Mouse (Mus musculus) liver, adult 2 months (tissue): ENCODE results near the gene Chmp2a. TPM values are rescaled to one million over a fixed set of nuclear protein-coding genes. Genes with fewer than 3 reads are reported as not detected.

Experiments used
- DNase-seq: peaks from one replicate; pipeline ENCODE4 v3.0.0-alpha.2; 2011; ENCODE audit warnings: low read depth, low spot score; ENCODE audit errors: extremely low read depth
- H3K27ac ChIP-seq: fragments of 200-500 bp; replicated peaks from 2 replicates; pipeline ENCODE4 v1.5.1; 2012; ENCODE audit warnings: low read depth, mild to moderate bottlenecking, control low read depth, inconsistent platforms, low read length; ENCODE audit not compliant: insufficient read depth
- H3K27me3 ChIP-seq: fragments of 200-500 bp; 2 replicates; pipeline ENCODE4 v1.6.1; 2012; ENCODE audit warnings: mild to moderate bottlenecking, moderate library complexity, low read length, inconsistent platforms; ENCODE audit not compliant: control insufficient read depth, insufficient read depth
- H3K36me3 ChIP-seq: fragments of 200-500 bp; 2 replicates; pipeline ENCODE4 v1.6.1; 2012; ENCODE audit warnings: low read length, inconsistent platforms; ENCODE audit not compliant: control insufficient read depth, insufficient read depth
- H3K4me1 ChIP-seq: fragments of 200-500 bp; 2 replicates; pipeline ENCODE4 v1.6.1; 2011; ENCODE audit warnings: low read length; ENCODE audit not compliant: control insufficient read depth, insufficient read depth
- H3K4me3 ChIP-seq: fragments of 200-500 bp; 2 replicates; pipeline ENCODE4 v1.5.1; 2011; ENCODE audit warnings: low read depth, mild to moderate bottlenecking, control low read depth, low read length, moderate library complexity; ENCODE audit not compliant: insufficient read depth
- H3K79me2 ChIP-seq: fragments of 200-500 bp; 2 replicates; pipeline ENCODE4 v1.6.1; 2012; ENCODE audit warnings: inconsistent platforms, mild to moderate bottlenecking, low read length, moderate library complexity; ENCODE audit not compliant: control insufficient read depth, insufficient read depth
- H3K9ac ChIP-seq: fragments of 200-500 bp; 2 replicates; pipeline ENCODE4 v1.6.1; 2012; ENCODE audit warnings: low read depth, mild to moderate bottlenecking, control low read depth, inconsistent platforms, low read length
- CTCF ChIP-seq: fragments of 200-500 bp; IDR thresholded peaks from 2 replicates; pipeline ENCODE4 v1.5.1; 2011; ENCODE audit warnings: low read depth, low read length, control low read depth
- POLR2A ChIP-seq: fragments of 200-500 bp; IDR thresholded peaks from 2 replicates; pipeline ENCODE4 v1.6.1; 2011; ENCODE audit warnings: low read length, control low read depth; ENCODE audit not compliant: insufficient read depth; ENCODE audit errors: extremely low read depth
- WGBS: fragments of 180-500 bp; shearing (Covaris S2); methylation state at CpG from one replicate; pipeline ENCODE4 v1.1.7; 2018; 5-methylcytosine and 5-hydroxymethylcytosine counted together
- polyA plus RNA-seq: library from polyadenylated mRNA; depleted of rRNA; stranded (reverse); fragments of >200 nt; gene quantifications from 2 replicates; pipeline ENCODE4 v1.2.3, GENCODE M21; 2012
- total RNA-seq: library from RNA; depleted of rRNA; stranded (reverse); fragments of >200 nt; gene quantifications from 2 replicates; pipeline ENCODE4 v1.2.3, GENCODE M21; 2014

Gene Chmp2a
- total and polyA plus RNA-seq, 2 experiments, result 62.8 to 149 TPM

DNA sequence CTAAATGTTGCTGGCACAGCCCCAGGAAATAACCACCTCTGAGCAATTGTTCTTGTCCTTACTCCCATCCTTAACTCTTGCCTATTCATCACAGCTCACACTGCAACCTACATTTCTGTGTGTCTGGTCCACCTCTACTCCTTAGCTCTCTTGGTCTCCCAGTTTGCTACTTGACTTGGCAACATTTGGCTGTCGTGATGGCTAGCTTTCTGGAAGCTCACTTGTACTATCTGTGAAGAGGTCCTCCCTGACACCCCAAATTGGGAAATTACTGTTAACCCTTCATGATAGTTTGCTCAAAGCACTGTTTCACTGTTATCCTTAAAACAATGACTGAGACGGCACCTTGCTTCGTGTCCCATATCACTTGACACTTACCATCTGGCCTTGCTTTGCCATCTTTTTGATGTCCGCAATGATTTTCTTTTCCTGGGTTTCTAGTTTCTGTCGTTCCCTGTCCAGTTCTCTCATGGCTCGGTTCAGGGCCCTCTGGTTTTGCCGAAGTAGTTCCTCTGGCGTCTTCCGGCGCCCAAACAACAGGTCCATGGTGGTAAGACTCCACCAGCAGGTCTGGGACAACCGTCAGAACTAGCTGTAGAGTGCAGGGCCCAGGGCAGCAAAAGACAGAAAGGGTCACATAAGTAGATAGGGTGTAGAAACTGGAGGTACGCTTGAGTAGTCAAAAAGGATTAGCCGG lies 1.0 kb downstream of the Chmp2a start:
- Histone ChIP-seq H3K4me1 (peaks cover 19% of the 10 kb centered on the region), H3K4me3 (peak overlapping the region; percentile 76), H3K9ac (peak overlapping the region; percentile 87), H3K36me3 (peaks cover 33% of the 10 kb centered on the region), H3K27ac (peak overlapping the region; percentile 69), H3K27me3 (no peaks in the 10 kb centered on the region), H3K79me2 (peaks cover 8% of the 10 kb centered on the region; the same call in 1 of the 2 replicates)
- WGBS, result 39% methylated on average over 13 of the region's 13 CpGs
- TF ChIP-seq POLR2A, result no peak
- TF ChIP-seq CTCF, result no peak
- DNase-seq, result no peak

DNA sequence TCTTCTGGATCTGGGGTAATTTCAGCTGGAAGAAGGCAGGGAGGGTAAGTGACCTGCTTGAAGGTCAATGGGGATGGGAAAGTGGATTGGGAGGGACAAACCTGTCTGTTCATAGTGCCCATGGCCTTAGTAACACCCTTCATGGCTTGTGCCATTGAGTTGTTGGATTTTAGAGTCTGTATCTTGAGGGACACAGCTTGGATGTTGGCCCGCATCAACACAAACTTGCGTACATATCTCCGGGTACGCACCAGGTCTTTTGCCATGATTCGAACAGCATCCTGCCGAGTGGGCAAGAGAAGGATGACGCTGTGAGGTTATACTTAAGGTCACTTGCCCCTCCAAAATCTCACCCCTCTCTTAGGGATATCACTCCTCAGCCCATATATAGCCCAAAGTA lies 2.1 kb downstream of the Chmp2a start:
- no peaks in the 10 kb centered on the region for H3K27me3 ChIP-seq
- peaks cover 43% of the 10 kb centered on the region for H3K36me3 ChIP-seq
- H3K79me2 ChIP-seq, result peaks cover 8% of the 10 kb centered on the region; the same call in 1 of the 2 replicates
- peaks cover 19% of the 10 kb centered on the region for H3K4me1 ChIP-seq
- no peak for DNase-seq
- TF ChIP-seq CTCF (no peak), POLR2A (no peak)
- 92% methylated on average over 7 of the region's 7 CpGs for WGBS
- no peak overlapping the region for H3K27ac ChIP-seq
- no peak overlapping the region for H3K4me3 ChIP-seq
- H3K9ac ChIP-seq, result no peak overlapping the region

DNA sequence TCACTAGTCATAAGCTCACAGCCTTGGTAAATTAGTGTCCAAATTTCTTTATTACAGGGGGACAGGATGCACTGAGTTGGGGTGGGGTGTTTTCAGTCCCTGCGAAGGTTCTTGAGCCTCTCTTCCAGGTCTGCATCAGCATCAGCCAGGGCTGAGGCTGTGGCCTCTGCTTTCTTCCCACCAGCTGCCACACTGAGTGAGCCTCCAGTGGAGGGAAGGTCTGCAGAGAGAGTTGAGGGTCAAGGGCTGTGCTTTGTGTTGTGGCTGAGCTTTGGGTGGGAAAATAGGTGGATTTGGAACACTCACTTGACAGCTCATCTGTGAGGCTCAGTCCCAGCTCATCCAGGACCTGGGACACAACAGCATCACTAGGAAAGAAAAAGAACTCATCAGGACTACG lies 2.6 kb downstream of the Chmp2a start:
- no peak for DNase-seq
- no peak overlapping the region for H3K4me3 ChIP-seq
- peaks cover 19% of the 10 kb centered on the region for H3K4me1 ChIP-seq
- H3K36me3 ChIP-seq, result peaks cover 48% of the 10 kb centered on the region
- no peak overlapping the region for H3K9ac ChIP-seq
- H3K79me2 ChIP-seq, result peaks cover 2% of the 10 kb centered on the region; the same call in 1 of the 2 replicates
- TF ChIP-seq POLR2A (no peak), CTCF (no peak)
- H3K27me3 ChIP-seq, result no peaks in the 10 kb centered on the region
- 84% methylated on average over 2 of the region's 2 CpGs for WGBS
- H3K27ac ChIP-seq, result no peak overlapping the region

DNA sequence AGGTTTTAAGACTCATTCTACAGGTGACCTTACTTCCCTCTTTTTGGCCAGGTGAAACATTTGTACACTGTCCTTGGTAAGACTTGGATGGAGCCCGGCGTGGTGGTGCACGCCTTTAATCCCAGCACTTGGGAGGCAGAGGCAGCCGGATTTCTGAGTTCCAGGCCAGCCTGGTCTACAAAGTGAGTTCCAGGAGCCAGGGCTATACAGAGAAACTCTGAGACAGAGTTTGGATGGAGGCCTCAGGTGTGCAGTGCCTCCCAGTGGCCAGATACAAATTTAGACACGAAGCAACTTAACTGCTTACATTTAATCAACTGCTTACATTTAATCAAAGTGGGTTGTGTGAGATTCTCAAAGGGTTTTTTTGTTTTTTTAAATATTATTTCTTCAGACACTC lies 3.5 kb downstream of the Chmp2a start:
- Histone ChIP-seq H3K27ac (no peak overlapping the region), H3K79me2 (no peaks in the 10 kb centered on the region; the same call in 1 of the 2 replicates), H3K9ac (no peak overlapping the region), H3K4me3 (no peak overlapping the region), H3K27me3 (no peaks in the 10 kb centered on the region), H3K4me1 (peaks cover 16% of the 10 kb centered on the region), H3K36me3 (peaks cover 56% of the 10 kb centered on the region)
- DNase-seq, result no peak
- 64% methylated on average over 5 of the region's 5 CpGs for WGBS
- TF ChIP-seq CTCF, result no peak; the same call in 1 of the 2 replicates
- no peak for TF ChIP-seq POLR2A

DNA sequence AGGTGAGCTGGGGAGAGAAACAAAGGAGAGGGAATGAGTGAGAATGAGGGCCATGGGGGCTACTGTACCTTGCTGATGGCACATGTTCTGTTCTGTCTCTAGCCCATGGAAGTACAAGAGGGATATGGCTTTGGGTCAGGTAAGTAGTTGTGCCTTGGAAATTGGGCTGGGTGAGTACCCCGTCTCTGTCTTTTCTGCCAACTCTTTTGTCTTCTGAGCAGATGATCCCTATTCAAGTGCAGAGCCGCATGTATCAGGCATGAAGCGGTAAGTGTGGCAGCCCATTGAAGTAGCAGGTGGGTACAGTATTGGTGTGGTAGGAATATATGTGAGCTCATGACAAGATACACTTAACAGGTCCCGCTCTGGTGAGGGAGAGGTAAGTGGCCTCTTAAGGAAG lies 5.6 kb downstream of the Chmp2a start:
- Histone ChIP-seq H3K27me3 (no peaks in the 10 kb centered on the region), H3K79me2 (peaks cover 13% of the 10 kb centered on the region), H3K4me3 (no peak overlapping the region), H3K27ac (no peak overlapping the region), H3K9ac (no peak overlapping the region), H3K4me1 (peaks cover 18% of the 10 kb centered on the region), H3K36me3 (peaks cover 53% of the 10 kb centered on the region)
- WGBS, result 97% methylated on average over 4 of the region's 4 CpGs
- no peak for DNase-seq
- TF ChIP-seq CTCF (no peak), POLR2A (no peak)

DNA sequence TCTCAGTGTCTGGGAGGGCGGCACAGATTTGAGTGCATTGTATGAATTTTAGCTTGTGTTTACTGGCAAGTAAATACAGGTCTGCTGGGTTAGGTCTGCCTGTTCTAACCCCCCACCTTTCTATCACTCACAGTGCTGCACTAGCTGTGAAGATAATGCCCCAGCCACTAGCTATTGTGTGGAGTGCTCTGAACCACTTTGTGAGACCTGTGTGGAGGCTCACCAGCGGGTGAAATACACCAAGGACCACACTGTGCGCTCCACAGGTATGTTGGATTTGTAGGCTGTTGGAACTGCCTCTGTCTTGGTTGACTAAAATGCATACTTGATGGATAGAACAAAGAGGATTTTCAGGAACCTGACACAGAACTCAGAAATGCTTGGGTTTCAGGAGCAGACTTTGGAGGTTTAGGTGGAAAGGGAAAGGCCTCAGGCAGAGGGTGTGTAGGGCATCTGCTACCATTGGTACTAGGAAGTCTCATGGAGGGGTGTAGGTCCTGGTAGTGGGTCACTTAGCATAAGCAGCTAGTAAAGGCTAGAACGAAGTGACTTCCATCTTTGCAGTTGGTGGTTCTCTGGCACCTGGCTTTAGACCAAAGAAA lies 9.0 kb downstream of the Chmp2a start:
- 31% methylated on average over 4 of the region's 4 CpGs for whole genome bisulfite sequencing
- peaks cover 13% of the 10 kb centered on the region for H3K79me2 ChIP-seq
- TF ChIP-seq POLR2A (no peak), CTCF (no peak)
- H3K36me3 ChIP-seq, result peaks cover 40% of the 10 kb centered on the region
- peak overlapping the region; percentile 69 for H3K9ac ChIP-seq
- peaks cover 10% of the 10 kb centered on the region for H3K4me1 ChIP-seq
- DNase-seq, result no peak
- H3K27ac ChIP-seq, result no peak overlapping the region
- peak overlapping the region; percentile 61 for H3K4me3 ChIP-seq
- no peaks in the 10 kb centered on the region for H3K27me3 ChIP-seq
